Mouse (Mus musculus) cerebellum, postnatal 36 days (tissue): ENCODE results near the gene Galnt16.

ENCODE experiments used
- DNase-seq, 2 experiments: peaks; one replicate each; pipeline ENCODE4 v3.0.0; 2021 to 2022; ENCODE audit warnings: mixed read lengths in 2 of 2

Gene Galnt16

DNA sequence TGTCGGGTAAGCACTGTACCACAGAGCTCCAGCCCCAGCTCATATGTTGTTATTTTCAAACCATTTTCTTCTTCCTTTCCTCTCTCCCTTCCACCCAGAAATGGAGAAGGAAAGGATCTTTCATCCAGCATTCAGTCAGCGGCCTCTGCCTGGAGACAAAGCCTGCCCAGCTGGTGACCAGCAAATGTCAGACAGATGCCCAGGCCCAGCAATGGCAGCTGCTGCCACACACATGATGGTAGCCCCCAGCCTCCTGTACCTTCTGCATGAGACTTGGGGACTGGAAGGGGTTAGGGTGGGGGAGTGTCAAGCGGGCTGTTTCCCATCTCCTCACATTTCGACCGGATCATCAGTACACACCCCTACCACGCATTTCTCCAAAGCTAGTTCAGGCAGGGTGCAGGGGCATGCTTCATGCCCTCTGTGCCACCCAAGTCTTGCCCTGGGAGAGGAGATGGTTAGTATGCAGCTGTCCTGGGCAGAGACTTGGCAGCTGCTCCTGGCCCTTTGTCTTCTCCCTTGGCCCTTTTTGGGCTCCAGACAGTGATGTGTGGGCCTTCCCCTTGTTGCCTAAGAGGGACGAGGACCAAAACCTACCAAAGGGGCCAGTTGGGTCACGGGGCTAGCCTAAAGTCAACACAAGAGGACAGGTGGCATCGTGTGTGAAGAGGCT is 83.7 kb downstream of the Galnt16 start:
- no peak for DNase-seq

DNA sequence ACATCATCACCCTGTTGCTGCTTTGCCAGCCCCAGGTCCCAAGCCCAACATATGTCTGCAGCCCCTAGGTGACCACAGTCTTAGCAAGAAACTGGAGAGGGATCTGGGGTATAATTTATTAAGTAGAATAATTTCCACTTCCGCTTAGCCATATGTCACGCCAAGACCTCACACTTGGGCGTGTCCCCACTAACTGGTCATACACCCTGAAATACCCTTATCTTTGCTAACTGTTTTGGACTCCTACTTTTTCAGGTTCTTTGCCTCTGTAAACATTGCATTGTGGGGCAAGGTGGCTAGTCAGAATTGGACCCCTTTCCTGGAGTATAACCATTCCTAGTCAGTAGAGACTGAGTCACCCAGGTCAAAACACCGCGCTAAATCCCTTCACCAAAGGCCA is 84.4 kb downstream of the Galnt16 start:
- no peak for DNase-seq

DNA sequence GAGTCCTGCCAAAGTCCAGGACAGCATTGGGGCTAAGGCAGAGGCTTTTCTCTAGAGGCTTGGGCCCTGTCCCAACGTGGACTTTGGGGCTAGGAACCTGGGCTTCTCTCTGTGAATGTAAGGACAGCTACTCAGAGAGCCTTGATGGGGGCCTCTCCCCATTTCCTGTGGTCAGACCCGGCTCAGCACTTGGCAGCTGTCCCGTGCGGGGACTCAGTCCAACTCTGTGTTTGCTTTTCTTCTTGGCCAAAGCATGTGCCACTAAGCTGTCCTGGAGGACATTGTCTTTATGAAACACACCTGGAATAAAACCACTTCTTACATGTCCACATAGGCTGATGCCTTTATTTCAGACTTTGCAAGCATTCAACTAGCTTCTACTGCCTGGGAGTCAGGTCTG is 85.5 kb downstream of the Galnt16 start:
- DNase-seq: no peak

DNA sequence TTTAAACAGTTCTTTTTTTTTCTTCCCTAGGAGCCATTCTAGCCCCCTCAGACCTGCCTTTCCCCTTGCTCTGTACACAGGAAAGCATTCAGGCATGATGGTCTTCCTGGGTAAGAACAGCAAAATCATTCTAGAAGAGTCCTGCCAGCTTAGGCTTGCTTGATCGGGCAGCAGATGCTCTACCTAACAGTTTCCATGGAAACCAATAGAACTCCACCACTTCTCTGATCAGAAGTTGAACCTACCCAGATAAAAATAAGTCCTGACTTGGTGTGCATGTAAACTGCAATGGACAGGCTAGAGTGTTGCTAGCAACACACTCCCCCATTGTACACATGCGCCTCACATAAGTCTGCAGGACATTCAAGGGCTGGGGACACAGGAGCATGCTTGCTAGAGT is 86.1 kb downstream of the Galnt16 start:
- no peak for DNase-seq

DNA sequence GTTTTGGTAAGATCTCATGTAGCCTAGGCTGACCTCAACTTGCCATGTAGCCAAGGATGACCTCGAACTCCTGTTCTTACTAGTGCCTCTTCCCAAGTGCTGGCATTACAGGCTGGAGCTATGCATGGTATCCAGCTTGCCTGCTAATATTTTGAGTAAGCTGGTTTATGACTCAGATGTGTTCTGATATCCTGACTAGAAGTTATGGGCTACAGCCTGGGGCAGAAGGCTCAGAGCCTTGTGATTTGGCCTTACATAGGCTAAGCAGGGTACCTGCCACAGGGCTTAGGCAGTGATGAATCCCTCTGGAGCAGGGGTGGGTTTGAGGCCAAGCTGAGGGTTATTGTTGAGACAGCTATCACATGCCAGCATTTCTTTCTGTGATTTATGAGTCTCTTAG is 90.5 kb downstream of the Galnt16 start:
- DNase-seq: no peak

DNA sequence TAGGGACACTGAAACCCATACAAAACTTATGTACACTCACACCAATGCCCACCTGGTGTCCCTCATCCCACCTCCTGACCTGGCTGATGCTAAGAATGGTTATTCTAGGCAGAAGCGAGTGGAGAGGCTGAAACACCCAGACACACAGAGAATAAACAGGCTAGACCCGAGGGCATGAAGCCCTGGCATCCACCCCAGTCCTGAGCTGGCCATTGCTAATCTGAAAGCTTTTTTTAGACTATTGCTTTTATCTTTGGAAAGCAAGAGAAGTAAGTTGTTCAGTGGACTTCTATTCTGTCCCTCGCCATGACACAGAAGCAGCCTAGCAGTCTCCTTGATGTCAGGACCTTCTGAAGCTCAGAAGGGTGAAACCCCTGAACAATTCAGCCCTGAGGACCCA is 91.9 kb downstream of the Galnt16 start:
- DNase-seq: no peak

DNA sequence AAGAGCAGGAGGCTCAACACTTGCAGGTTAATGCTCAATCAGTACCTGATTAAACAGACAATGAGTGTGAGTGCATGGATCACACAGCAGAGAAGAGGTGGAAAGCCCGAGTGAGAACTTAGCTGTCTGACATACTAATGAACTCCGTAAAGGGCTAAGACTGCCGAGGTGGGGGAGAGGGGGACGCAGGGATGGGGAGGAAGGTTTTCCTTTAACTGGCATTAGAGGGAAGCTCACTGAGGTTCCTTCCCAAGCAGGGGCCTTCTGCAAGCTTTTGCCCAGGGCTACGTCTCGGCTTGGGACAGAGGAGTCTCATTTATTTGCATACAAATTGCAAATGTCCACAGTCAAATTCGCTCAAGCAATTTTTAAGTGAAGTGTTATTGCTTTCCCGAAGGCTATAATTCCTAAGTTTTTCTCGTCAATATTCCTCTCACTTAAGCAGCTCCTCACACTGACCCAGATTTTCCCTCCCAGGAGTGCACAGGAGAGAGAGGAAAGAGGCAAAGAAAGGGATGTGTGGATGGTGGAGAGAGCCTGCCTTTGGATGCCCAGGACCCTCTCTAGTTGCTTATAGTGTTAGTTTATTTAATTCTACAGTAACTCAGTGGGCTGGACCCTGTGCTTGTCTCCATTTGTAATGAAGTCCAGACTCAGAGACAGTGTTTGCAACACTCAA is 94.2 kb downstream of the Galnt16 start:
- DNase-seq: no peak

DNA sequence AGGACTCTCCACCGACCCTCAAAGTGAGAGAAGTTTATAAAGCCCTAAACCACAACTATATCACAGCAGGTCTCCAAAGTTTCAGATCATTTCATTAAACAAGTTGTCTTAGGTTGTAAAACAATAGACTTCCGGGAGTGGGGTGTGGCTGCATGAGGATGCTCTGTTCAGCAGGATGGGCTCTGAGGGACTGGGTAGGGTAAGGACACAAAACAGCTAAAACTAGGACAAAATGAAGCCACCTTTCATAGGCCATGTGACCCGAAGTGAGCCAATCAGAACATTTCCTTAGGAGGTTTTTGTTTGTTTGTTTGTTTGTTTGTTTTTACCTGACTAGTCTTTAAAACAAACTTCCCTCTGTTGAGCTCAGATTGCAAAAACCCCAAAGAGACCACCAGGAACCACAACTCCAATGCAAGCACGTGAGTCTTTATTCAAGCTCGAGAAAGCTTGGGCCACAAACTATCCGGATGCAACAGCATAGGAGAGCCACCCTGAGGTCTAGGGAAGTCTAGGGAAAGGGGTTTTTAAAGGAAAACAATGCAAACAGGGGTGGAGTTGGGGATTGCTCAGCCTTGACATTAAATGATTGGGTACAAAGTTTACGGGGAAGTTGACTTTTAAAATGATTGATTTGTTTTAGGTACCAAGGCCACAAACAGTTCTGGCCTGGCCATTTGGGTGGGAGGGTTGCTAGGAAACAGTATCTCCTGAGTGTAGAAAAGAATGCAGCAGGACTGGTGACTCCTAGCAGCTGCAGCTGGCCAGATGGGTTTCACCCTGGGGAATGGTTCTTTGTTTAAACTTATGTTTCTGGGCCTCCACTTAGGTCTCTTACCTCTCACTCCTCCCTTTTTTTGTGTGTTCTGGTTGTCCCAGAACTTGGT is 97.5 kb downstream of the Galnt16 start:
- no peak for DNase-seq

DNA sequence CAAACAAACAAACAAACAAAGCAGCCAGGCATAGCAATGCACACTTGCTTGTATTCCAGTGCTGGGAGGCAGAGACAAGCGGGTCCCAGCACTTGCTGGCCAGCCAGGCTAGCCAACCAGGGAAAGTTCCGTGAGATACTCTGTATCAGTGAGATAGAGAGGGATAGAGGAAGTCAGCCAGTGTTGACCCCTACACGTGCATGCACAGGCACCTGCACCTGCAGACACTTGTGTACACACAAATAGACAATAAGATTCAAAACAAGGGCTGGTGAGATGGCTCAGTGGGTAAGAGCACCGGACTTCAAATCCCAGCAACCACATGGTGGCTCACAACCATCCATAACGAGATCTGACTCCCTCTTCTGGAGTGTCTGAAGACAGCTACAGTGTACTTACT is 102.4 kb downstream of the Galnt16 start:
- no peak for DNase-seq

DNA sequence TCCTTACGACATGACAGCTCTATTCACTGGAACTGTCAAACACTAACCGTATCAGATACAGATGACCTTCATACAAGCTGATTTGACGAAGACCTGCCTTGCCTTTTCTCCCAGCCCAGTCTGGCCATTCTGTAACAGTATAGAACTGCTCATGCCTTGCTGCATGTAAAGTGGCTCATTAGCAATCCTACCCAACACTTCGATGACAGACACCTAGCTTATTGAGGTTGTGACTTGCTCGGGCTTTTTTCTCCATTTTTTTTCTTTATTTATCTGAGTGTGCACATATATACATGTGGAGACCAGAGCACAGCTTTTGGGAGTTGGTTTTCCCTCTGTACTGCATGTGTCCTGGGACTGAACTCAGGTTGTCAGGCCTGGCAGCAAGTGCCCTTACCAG is 113.7 kb downstream of the Galnt16 start:
- DNase-seq: no peak

DNA sequence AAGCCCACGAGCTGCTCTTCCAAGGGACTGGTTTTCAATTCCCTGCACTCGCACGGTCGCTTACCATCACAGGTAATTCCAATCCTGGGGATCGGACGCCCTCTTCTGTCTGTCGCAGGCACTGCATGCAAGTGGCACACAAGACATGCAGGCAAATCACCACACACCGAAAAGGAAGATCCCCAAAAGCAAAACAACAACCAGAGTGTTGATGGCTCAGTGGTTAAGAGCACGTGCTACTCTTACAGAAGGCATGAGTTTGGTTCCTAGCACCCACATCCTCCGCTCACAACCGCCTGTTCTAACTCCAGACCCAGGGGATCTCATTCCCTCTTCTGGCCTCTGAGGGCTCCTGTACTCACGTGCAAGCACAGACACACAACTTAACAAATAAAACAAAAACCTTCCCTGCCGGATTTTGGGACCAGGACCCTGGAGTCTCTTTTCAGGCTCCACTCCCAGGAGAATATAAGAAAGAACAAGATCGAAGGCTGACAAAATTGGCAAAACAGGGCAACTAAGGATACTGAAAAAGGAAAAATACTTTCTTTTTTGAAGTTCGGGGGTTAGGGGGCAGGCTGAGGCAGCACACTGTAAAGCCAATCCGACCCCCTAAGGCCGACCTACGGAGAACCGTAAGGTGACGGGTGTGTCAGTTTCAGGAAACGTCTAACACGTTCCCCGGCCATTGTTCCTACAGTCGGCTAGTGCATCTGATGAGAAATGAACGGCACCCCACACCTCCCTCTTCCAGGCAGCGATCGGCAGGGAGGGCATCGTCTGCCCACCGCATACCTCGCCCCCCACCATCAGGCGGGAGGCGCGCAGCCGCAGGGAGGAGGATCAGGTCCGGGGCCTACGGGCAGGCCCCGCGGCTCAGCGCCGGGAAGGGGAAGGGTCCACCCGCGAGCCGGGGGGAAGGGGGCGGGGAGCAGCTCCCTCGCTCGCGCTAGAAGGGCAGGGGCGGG is 124.9 kb downstream of the Galnt16 start:
- peak; percentile 38 to 44 for DNase-seq

DNA sequence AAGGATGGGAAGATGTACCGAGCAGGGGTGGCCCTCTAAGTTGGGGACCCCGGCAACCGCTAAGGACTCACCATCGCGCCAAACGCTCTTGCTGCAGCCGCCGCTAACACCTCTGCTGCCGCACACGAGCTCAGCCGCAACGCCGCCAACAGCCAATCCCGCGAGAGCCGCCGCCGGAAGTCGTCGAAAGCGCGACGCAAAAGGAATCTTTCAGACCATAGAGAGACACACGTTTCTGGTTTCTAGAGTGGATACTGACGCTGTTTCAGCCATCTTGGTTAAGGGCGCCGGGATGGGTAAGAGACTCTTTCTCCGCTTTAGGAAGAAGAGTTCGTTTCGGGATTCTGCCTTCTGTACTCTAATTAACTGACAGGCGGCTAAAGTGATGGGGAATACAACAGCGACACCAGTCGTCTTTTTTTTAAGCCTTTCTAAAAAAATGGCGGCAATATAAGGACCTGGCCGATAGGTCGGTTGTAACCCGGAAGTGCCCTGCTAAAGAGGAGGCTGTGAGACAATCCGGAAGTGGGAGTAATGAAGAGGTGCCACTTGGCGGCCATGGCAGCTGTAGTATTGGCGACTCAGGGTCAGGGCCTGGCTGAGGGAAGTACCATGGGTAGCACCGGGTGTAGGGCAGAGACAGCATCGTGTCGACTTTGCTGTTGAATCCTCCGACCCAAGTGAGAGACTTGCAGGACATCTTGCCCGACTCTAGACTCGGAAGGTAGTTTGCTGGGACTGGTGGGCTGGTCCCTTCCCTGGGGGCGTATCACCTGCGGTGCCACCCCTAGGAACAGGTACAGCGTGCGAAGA is 125.8 kb downstream of the Galnt16 start, which contains the start of the genes Slc39a9 and Erh:
Gene Slc39a9, plus strand, starts transcription at position 191 of the 813 bp plus-strand sequence.
Gene Erh, minus strand, starts transcription at position 649 of the 813 bp plus-strand sequence.
- DNase-seq: peak; percentile 93 to 95

DNA sequence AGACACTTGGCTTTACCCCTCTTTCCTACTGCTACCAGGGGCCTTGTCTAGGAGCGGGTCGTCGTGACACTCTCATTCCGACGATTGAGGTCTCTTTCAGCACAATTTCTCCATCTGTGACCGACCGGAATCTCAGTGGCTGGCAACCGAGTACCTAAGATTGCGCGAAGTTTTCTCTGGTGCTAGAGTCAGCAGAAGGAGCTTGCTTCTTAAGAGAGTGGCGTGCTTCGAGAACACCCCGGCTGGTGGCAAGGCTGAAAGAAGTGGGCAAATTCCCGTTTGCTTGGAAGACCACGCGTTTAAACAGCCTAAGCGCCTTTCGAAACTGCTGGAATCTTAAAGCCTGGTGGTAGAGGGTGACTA is 126.4 kb downstream of the Galnt16 start:
- no peak for DNase-seq

DNA sequence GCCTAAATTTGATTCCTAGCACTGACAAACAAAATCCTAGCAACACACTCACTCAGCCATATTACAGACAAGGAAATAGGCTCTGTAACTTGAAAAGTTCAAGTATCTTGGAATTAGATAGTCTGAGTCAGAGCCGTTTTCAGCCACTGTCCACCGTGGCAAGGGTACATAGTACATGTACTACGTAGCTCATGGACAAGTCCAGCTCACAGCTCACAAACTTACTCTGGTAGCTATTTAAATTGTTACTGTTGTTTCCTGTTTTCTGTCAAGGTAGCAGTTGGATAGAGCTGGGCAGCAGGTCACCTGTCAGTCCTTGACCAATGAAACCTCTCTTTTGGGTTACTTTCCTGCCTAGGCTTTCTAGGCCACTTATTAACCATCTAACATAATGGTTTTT is 128.3 kb downstream of the Galnt16 start:
- no peak for DNase-seq

DNA sequence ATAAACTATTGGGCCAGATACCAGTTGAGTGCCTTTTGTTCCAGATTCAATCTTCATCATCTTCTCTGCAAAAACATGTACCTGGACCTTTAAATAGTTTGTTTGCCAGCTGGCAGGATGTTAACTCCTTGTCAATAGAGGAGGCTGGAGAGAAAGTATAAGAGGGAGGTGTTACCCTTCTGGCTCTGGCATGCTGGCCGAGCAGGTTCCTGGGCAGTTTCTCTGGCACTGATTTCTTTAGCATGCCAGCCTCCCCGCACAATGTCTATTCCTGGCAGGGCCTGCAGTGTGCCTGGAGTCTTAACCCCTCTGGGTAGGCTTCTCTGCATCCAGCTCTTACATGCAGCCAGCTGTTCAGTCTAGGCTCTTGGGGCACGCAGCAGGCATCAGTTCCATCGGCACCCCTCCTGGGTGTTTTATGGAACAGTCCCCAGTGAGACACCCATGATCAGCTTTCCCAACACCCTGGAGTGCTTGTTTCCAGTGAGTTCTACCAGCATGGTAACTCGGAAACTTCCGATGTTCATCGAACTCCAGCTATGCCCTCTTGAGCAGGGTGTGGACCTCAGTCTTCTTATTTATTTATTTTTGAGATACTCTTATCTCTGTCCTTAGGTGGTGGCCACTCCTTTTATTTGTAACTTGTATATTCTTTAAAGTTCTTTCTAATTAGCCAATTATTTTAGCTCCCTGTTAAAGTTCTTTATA is 136.0 kb downstream of the Galnt16 start:
- peak; percentile 17 to 20 for DNase-seq

DNA sequence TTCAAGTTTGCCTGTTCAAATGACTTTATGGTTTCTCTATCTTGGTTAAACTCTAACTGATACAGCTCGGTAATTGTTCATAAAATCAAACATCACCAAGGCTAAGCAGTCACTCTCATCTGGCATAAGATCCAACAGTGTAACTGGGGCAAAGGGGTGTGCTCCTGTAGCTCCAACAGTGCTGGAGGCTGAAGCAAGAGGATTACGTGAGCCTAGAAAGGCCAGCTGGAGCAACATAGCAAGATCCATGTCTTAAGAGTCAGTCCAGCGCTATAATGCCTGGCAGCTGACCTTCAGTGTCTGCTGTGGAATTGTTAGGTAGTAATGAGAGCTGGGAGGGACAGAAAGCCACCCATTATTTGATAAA is 136.6 kb downstream of the Galnt16 start:
- no peak for DNase-seq

DNA sequence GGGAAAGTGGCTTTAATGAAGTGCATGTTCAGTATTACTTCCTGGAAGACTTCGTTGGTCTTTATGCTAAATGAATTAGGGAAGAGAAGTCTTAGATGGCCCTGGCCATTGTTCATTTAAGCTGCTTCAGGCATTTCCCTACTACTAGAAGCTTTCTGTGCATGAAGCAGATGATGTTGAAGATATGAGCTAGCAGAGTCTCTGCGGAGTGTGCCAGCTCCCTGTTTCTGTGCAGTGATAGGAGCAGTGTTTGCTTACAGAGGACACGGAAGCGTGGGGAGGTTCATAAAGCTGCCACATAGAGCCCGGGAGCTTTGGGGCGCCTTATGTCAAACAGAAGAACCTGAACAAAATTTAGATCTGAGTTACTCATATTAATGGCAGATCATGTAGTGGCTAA is 140.6 kb downstream of the Galnt16 start:
- no peak for DNase-seq

DNA sequence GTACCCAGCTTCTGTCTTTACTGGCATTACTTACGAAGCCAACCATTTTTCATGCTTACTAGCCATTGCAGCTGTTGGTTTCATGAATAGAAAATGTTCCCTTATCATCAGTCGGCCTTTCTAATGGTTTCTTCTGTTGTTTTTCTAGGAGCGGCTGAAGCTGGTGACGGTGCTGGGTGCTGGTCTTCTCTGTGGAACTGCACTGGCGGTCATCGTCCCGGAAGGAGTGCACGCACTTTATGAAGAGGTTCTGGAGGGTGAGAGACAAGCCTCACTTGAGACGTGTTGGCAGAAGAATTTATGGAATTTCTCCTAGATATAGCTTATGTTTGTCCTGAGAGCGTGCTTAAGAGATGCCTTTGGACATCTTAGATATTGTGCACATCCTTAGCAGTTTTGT is 144.2 kb downstream of the Galnt16 start:
- no peak for DNase-seq

DNA sequence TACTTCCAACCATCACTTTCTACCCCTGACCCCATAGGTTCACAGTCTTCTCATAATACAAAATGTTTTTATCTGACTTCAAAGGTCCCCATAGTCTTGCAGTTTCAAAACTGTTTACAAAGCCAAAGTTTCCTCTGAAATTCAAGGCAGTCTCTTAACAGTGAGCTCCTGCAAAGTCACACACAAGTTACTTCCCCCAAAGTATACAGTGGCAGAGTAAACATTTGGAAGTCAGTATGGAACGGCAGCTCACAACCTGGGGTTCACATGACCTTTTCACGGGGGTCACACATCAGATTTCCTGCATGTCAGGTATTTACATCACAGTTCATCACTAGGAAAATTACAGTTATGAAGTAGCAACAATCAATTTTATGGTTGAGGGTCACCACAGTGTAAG is 145.9 kb downstream of the Galnt16 start:
- no peak for DNase-seq

DNA sequence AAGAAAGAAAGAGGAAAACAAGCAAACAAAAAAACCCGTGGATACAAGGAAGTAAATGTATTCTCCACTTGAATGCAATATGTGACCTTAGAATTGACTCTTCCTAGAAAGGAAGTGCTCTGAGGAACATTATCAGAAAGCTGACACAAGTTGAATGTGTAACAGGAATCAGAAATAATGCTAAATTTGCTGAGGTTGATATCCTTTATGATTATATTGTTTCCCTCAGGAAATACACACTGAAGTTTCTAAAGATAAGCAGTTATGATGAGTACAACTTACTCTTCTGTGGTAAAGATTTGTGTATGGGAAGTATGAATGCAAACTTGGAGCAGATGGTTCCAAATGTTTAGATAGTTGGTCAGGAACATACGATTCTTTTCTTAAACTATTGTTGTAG is 150.3 kb downstream of the Galnt16 start:
- no peak for DNase-seq

DNA sequence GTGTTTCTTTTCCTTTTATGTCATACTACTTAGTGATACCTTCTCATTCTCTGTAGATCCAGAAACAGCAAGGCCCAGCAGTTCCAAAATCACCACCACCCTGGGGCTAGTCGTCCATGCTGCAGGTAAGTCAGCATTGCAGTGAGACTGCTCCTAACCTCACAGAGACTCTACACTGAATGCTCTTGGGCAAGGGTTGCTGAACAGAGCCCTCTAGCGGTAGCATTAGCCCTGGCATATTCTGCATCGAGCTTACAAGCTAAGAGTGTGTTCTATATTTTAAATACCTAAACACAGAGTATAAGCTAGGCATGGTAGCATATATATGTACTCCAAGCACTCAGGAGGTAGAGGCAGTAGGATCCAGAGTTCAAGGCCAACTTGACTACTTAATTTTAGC is 155.1 kb downstream of the Galnt16 start:
- DNase-seq: peak; percentile 58 to 68
